Mouse (Mus musculus) left cerebral cortex, adult 2 months (tissue): Measurements from ENCODE around the gene Rabep1. TPM values are rescaled to one million over a fixed set of nuclear protein-coding genes. Genes with fewer than 3 reads are reported as not detected.

Experiments
- DNase-seq, 2 experiments: peaks; one replicate each; pipeline ENCODE4 v3.0.0; 2021 to 2022; ENCODE audit warnings: low spot score in 2 of 2, mixed read lengths in 1 of 2; ENCODE audit errors: extremely low spot score in 1 of 2
- H3K27ac ChIP-seq: fragments of 200-600 bp; 2 replicates; pipeline ENCODE4 v1.8.1; 2022
- H3K4me3 ChIP-seq: fragments of 200-600 bp; 2 replicates; pipeline ENCODE4 v1.8.1; 2022
- CTCF ChIP-seq: fragments of 200-600 bp; IDR thresholded peaks from 2 replicates; pipeline ENCODE4 v1.8.1; 2022; ENCODE audit warnings: antibody characterized with exemption, mild to moderate bottlenecking, moderate library complexity
- intact Hi-C: fragments of 180-260 bp; cut with DNase I; formaldehyde crosslinking; loops from one replicate; pipeline ENCODE4 v1.15.1; 2025
- long read RNA-seq, 2 experiments: library from polyadenylated mRNA; stranded (forward); transcript quantifications; one replicate each; pipeline ENCODE4 v2.0.0; 2021; ENCODE audit warnings: borderline mapping rate in 2 of 2
- total RNA-seq, 2 experiments: library from RNA; stranded (reverse); gene quantifications; 2 replicates each; pipeline ENCODE4 v1.2.3; 2021

Gene Rabep1
- total RNA-seq: 100 to 1,000 TPM; 125 to 132 TPM
- long read RNA-seq, experiment 1, full-length matches to known transcripts: 71 of 118 reads
- long read RNA-seq, experiment 1, partial matches to known transcripts: 14 of 118 reads
- long read RNA-seq, experiment 1, other reads (novel, unspliced or antisense): 33 of 118 reads
- long read RNA-seq, experiment 2, full-length matches to known transcripts: 70 of 108 reads
- long read RNA-seq, experiment 2, partial matches to known transcripts: 8 of 108 reads
- long read RNA-seq, experiment 2, other reads (novel, unspliced or antisense): 30 of 108 reads

- DNase-seq: peak; percentile 93 to 95
- Histone ChIP-seq H3K4me3 (peak within 1 kb of the TSS; percentile 87), H3K27ac (peak within 1 kb of the TSS; percentile 97)
- no peak for TF ChIP-seq CTCF
- intact Hi-C loops: no loop called here
These were observed at the start of gene Rabep1 for GRCm38 (mm10) chr11:70844559-70845456. Gene Rabep1 (plus strand): TSS chr11:70844778.

GRCm38 (mm10) chr11:70802208-70802864 lies 42.2 kb upstream of the Rabep1 start:
- no peak; the same call in 1 of the 2 replicates for TF ChIP-seq CTCF
- intact Hi-C loops: no loop called here
- no peak overlapping the region for H3K4me3 ChIP-seq
- no peak for DNase-seq
- no peak overlapping the region for H3K27ac ChIP-seq

- intact Hi-C loops: no loop called here
- no peak for TF ChIP-seq CTCF
- Histone ChIP-seq H3K4me3 (no peak overlapping the region), H3K27ac (no peak overlapping the region)
- no peak for DNase-seq
These were observed 41.7 kb upstream of the Rabep1 start for GRCm38 (mm10) chr11:70802865-70803261.

GRCm38 (mm10) chr11:70803711-70804200 lies 40.8 kb upstream of the Rabep1 start:
- Histone ChIP-seq H3K4me3 (no peak overlapping the region), H3K27ac (no peak overlapping the region)
- DNase-seq: no peak
- intact Hi-C loops: no loop called here
- TF ChIP-seq CTCF: no peak

GRCm38 (mm10) chr11:70804395-70804794 lies 40.2 kb upstream of the Rabep1 start:
- H3K4me3 ChIP-seq: no peak overlapping the region
- no peak for DNase-seq
- intact Hi-C loops: no loop called here
- TF ChIP-seq CTCF: no peak
- no peak overlapping the region for H3K27ac ChIP-seq

GRCm38 (mm10) chr11:70805641-70806175 lies 38.9 kb upstream of the Rabep1 start:
- Histone ChIP-seq H3K27ac (no peak overlapping the region), H3K4me3 (no peak overlapping the region)
- DNase-seq: no peak
- no peak for TF ChIP-seq CTCF
- intact Hi-C loops: no loop called here

- no peak overlapping the region for H3K27ac ChIP-seq
- TF ChIP-seq CTCF: no peak
- H3K4me3 ChIP-seq: no peak overlapping the region
- no peak for DNase-seq
- intact Hi-C loops: no loop called here
These were observed 37.9 kb upstream of the Rabep1 start for GRCm38 (mm10) chr11:70806697-70807096.

- intact Hi-C loops: no loop called here
- TF ChIP-seq CTCF: no peak
- DNase-seq: no peak
- no peak overlapping the region for H3K27ac ChIP-seq
- no peak overlapping the region for H3K4me3 ChIP-seq
These were observed 36.9 kb upstream of the Rabep1 start for GRCm38 (mm10) chr11:70807630-70808029.

- no peak for TF ChIP-seq CTCF
- DNase-seq: no peak
- intact Hi-C loops: no loop called here
- H3K4me3 ChIP-seq: no peak overlapping the region
- H3K27ac ChIP-seq: no peak overlapping the region
These were observed 36.5 kb upstream of the Rabep1 start for GRCm38 (mm10) chr11:70808101-70808500.

- no peak for DNase-seq
- H3K4me3 ChIP-seq: no peak overlapping the region
- TF ChIP-seq CTCF: no peak
- intact Hi-C loops: no loop called here
- H3K27ac ChIP-seq: no peak overlapping the region
These were observed 35.6 kb upstream of the Rabep1 start for GRCm38 (mm10) chr11:70809011-70809410.

- no peak for TF ChIP-seq CTCF
- intact Hi-C loops: no loop called here
- no peak for DNase-seq
- Histone ChIP-seq H3K27ac (no peak overlapping the region), H3K4me3 (no peak overlapping the region)
These were observed 33.5 kb upstream of the Rabep1 start for GRCm38 (mm10) chr11:70811041-70811440.
